Comparison of ENCODE assay signal across 16 mouse cellular contexts in genomic region chr8:82383346-82383745, GRCm38 (mm10). TPM values are rescaled to one million over a fixed set of nuclear protein-coding genes. Genes with fewer than 3 reads are reported as not detected.
DNase-seq lines count a peak whose midpoint lies in the region; ATAC-seq and TF ChIP-seq lines count a peak whose summit lies in the region.
"Had no signal": no experiment of that assay in that cellular context is flagged by ENCODE, and none has a peak within 500 bp of the region (broad histone marks: within the 10 kb centered on the region; RNA-seq: fewer than 3 reads in every experiment).

No protein-coding gene starts in this region.

- H3K27me3 ChIP-seq in forebrain, postnatal 0 days (ENCODE audit: insufficient read depth, low read length) = no peaks in the 10 kb centered on the region
- H3K27me3 ChIP-seq in forebrain, embryonic 10.5 days (ENCODE audit: poor library complexity, severe bottlenecking) = no peaks in the 10 kb centered on the region

- H3K9me3 ChIP-seq in forebrain, postnatal 0 days (ENCODE audit: low read length) = no peaks in the 10 kb centered on the region
- H3K9me3 ChIP-seq in forebrain, embryonic 10.5 days = no peaks in the 10 kb centered on the region
- H3K9me3 ChIP-seq: heart, embryonic 10.5 days had no signal

- H3K4me3 ChIP-seq in forebrain, postnatal 0 days (ENCODE audit: low read depth, low read length) = no peak overlapping the region
- H3K4me3 ChIP-seq in forebrain, embryonic 10.5 days = no peak overlapping the region
- H3K4me3 ChIP-seq: heart, embryonic 10.5 days had no signal

- no peak overlapping the region for H3K9ac ChIP-seq in forebrain, postnatal 0 days

- no peak overlapping the region for H3K27ac ChIP-seq in forebrain, postnatal 0 days (ENCODE audit: low read depth, low read length)
- no peak overlapping the region for H3K27ac ChIP-seq in forebrain, embryonic 10.5 days
- H3K27ac ChIP-seq: heart, embryonic 10.5 days had no signal

- H3K36me3 ChIP-seq in forebrain, postnatal 0 days (ENCODE audit: insufficient read depth) = no peaks in the 10 kb centered on the region
- H3K36me3 ChIP-seq in forebrain, embryonic 10.5 days (replicated peaks) = no peaks in the 10 kb centered on the region
- H3K36me3 ChIP-seq: heart, embryonic 10.5 days had no signal

- ATAC-seq in granulocyte monocyte progenitor cell, adult 5-6 weeks (replicated peaks; ENCODE audit: poor library complexity, severe bottlenecking) = peak; percentile 96
- ATAC-seq in megakaryocyte progenitor cell, adult 5-6 weeks (replicated peaks; ENCODE audit: poor library complexity) = peak; percentile 92
- no peak for ATAC-seq in forebrain, postnatal 0 days
- ATAC-seq: forebrain, embryonic 16.5 days; inflammation-experienced regulatory T-cells, adult 6 months had no signal

- no peak for TF ChIP-seq CTCF in forebrain, postnatal 0 days (IDR thresholded peaks at IDR 0.05; ENCODE audit: low read depth)

- DNase-seq in adrenal gland, postnatal 10 days = peak; percentile 7
- no peak for DNase-seq in adrenal gland, adult 2 months
- peak; percentile 95 for DNase-seq in 416B (ENCODE audit: low read depth)
- no peak for DNase-seq in forebrain, postnatal 0 days
- no peak for DNase-seq in forebrain, embryonic 10.5 days (ENCODE audit: extremely low spot score, low spot score)
- no peak for DNase-seq in embryo, embryonic 10 days (ENCODE audit: low spot score)
- DNase-seq: adrenal gland, postnatal 25 days; heart, postnatal 36 days; kidney, postnatal 14 days; layer of hippocampus, postnatal 36 days; thymus, adult 2 months had no signal

- no peak overlapping the region for H3K4me2 ChIP-seq in forebrain, postnatal 0 days (ENCODE audit: low read depth)

- WGBS in forebrain, postnatal 0 days = 83% methylated on average over 3 of the region's 3 CpGs
- WGBS in forebrain, embryonic 10.5 days = 93% methylated on average over 3 of the region's 3 CpGs

- H3K4me1 ChIP-seq in forebrain, postnatal 0 days (ENCODE audit: insufficient read depth) = no peaks in the 10 kb centered on the region; the same call in 1 of the 2 replicates
- no peaks in the 10 kb centered on the region for H3K4me1 ChIP-seq in forebrain, embryonic 10.5 days

RNA-seq across cellular contexts. Expression of gene Il15, which starts 19.7 kb away (rescaled TPM):
- total RNA-seq in adrenal gland, postnatal 10 days (2021) = 10 to 100 TPM in 1 of 2 experiments, 1 to 10 TPM in 1; 9.0 to 12.1 TPM
- total RNA-seq in adrenal gland, adult 2 months (2021) = 10 to 100 TPM in 1 of 2 experiments, 1 to 10 TPM in 1; 8.9 to 14.7 TPM
- polyA plus RNA-seq in adrenal gland, adult 2 months (2012; rRNA removed) = 6.3 and 9.4 TPM in 2 replicates
- total RNA-seq in granulocyte monocyte progenitor cell, adult 5-6 weeks (2014; fragmentation: Nextera tagmentation) = 26.7 and 47.4 TPM in 2 replicates
- 18.5 and 20.7 TPM in 2 replicates for total RNA-seq in granulocyte monocyte progenitor cell, adult 5-6 weeks (2017)
- total RNA-seq in megakaryocyte progenitor cell, adult 5-6 weeks (2015) = 29.4 and 34.9 TPM in 2 replicates
- 26.2 and 27.1 TPM in 2 replicates for total RNA-seq in megakaryocyte progenitor cell, adult 5-6 weeks (2017)
- total RNA-seq in forebrain, postnatal 0 days (2014; rRNA removed) = 0.67 and 1.2 TPM in 2 replicates
- polyA plus RNA-seq in forebrain, postnatal 0 days (2015; fragmentation: Nextera tagmentation; extraction: Ambion mirVana) = 0.89 and 1.6 TPM in 2 replicates
- polyA plus RNA-seq in forebrain, embryonic 10.5 days (2016; fragmentation: Nextera tagmentation; extraction: Ambion mirVana) = 0.92 and 2.2 TPM in 2 replicates

Comparison
In these comparisons a context has a peak if more than half of its experiments do, and no peak if none do; other contexts are left out.
1. DNase-seq: peak in adrenal gland, postnatal 10 days (single experiment) and 416B (single experiment); none in adrenal gland, adult 2 months (single experiment), forebrain, postnatal 0 days (single experiment), forebrain, embryonic 10.5 days (single experiment) and embryo, embryonic 10 days (single experiment).